Mouse (Mus musculus): ENCODE measurements around the gene Ntrk2.

Gene Ntrk2

GRCm38 (mm10) chr13:58840731-58841359 is 34.5 kb downstream of the Ntrk2 start:
- DNase-seq (ENCODE audit: low spot score in 2 of 2): no peak

DNA sequence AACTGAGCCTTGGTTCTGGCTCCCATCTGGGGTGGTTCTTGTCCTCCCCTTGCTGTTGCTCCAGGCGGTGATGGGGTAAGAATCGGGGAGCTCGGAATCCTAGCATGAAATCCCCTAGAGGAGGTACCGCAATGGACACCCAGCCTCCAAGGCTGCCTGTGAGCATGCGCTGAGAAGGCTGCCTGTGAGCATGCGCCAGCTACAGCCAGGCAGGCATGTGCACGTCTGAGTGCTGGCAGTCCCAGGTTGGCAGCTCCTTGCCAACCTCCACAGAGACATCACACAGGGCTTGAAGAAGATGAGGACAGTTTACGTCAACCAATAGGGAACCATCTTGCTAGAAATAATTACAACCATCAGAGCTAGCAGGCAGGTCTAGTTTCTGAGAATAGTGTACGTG is 37.5 kb downstream of the Ntrk2 start:
- no peak for DNase-seq (ENCODE audit: low spot score in 2 of 2)

GRCm38 (mm10) chr13:58848578-58848977 is 42.2 kb downstream of the Ntrk2 start:
- no peak for DNase-seq (ENCODE audit: low spot score in 2 of 2)

GRCm38 (mm10) chr13:58853685-58854084 is 47.3 kb downstream of the Ntrk2 start:
- DNase-seq (ENCODE audit: low spot score in 2 of 2): no peak

DNA sequence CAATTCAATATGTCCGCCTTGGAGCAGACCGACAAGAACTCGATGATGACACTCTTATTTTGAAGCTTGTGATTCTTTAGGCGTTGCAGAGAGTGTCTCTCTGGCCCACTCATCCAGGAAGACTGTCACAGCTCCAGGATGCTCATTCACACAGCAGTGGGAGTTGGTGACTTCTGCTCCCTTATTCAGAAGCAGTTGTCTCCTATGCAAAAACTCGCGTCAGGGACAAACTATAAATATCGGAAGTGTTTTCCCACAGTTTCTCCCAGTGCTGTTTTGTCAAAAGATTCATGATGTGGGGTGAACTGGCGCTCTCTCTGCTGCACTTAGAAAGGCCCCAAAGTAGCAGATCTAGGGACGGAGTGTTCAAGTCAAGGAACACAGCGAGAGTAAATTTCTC is 59.9 kb downstream of the Ntrk2 start:
- DNase-seq (ENCODE audit: low spot score in 2 of 2): no peak

- DNase-seq (ENCODE audit: low spot score in 2 of 2): no peak
Observed at GRCm38 (mm10) chr13:58866776-58867435, 60.5 kb downstream of the Ntrk2 start.

- no peak for DNase-seq (ENCODE audit: low spot score in 2 of 2)
Observed at GRCm38 (mm10) chr13:58882468-58882867, 76.1 kb downstream of the Ntrk2 start.

DNA sequence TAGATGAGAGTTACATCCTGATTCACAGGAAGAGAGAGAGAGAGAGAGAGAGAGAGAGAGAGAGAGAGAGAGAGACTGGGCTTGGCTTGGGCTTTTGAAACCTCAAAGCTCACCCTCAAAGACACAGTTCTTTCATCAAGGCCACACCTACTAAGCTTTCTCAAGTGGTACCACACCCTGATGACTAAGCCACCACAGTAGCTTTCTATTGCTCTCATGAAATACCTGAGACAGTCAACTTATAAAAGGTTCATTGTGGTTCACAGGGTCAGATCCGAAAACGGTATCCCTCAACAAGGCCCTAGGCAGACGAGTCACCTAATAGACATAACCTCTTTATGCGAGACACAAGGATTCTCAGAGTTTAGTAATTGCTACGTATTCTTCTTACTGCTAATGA is 76.5 kb downstream of the Ntrk2 start:
- DNase-seq (ENCODE audit: low spot score in 2 of 2): no peak

DNA sequence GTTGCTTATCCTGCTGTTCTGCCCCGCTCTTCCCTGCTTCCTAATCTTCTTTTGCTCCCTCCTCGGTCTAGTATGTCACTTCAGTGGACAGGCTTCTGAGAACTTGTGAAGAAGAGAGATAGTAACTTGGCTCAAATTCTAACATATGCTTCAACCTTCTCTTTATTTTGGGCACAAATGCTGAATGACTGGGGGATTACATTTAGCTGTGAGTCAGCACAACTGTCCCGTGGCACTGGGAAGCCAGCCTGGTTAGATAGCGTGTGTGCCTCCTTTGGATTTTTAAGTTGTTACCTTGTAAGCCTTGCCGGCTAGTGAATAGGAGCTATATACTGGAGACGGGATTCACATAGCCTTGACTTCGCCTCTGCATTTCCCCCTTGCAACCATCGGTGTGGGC is 79.7 kb downstream of the Ntrk2 start:
- DNase-seq (ENCODE audit: low spot score in 2 of 2): no peak

DNA sequence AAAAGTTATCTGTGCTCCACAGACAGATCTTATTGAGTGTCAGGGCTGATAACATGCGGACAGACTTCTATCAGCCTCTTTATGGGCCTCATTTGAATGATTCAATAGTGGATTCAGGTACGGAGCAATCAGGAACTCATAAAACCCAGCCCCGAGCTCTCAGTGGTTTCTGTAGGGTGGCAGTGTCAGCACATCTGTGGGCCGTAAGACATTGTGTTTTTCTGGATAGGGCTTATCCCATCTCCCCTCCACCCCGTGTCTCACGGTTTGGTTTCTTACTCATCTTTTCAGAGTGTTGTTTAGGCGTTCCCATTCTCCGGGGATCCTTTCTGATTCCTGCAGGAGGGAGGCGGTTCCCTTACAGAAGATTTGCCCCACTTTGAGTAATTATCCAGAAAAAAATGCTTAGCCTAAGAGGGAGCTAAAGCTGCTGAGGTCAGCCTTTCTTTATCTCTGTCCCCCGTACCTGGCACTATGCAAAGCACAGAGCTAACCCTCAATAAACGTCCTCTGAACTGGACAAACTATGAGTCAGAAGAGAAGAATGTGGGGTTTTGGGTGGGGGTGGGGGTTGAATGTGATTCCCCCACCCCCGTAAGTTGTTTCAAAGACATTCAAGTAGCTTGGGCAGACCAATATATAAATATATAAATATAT is 90.0 kb downstream of the Ntrk2 start:
- no peak for DNase-seq (ENCODE audit: low spot score in 2 of 2)

DNA sequence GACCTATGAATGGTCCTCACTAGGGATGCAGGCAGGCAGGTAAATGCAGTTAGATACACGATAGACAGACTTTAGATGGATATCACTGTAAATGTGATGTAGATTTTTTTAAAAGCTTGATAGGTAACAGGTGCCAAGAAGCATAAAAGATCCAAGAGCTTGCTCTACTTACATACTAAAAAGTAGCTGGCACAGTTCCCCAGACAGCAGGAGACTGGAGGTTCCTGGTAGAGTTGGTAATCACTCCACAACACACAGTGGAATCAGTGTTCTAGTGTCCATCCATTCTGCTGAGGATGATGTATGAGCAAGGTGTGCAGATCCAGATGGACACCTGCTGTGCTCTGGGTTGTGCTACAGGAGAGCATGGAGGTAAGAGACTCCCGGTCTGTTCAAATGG is 93.0 kb downstream of the Ntrk2 start:
- no peak for DNase-seq (ENCODE audit: low spot score in 2 of 2)

DNA sequence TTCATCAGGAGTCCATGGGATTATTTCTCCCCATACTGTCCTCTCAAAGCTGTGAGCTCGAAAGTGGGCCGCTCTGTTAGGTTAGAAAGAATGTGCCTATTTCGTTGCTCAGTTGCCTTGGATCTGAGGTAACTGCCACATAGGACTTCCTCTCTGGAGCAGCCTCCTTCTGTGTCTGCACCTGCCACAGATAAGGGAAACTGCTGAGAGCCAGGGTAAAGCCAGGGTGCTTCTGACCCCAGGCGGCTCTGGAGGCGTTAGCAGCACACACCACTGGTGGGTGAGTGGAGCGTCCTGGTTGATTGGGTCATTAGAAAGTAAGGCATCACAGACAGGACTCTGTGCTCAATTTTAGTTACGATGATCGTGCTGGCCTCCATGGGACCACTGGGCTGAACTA is 95.9 kb downstream of the Ntrk2 start:
- DNase-seq (ENCODE audit: low spot score in 2 of 2): no peak

GRCm38 (mm10) chr13:58904742-58905735 is 98.7 kb downstream of the Ntrk2 start:
- no peak for DNase-seq (ENCODE audit: low spot score in 2 of 2)

DNA sequence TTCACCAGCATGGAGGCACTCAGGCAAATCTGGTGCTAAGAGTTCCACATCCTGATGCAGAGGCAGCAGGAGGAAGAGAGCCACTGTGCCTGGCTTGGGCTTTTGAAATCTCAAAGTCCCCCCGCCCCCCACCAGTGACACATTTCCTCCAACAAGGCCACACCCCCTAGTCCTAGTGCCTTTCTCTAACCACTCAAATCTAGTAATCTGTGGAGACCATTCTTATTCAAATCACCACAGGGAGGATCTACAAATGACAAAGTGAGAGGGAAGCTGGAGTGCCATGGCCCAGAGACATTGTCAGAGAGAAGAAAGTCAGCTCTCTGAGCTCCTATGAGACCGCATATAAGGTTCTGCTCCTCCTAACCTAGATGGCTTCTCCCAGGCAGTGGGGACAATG is 105.6 kb downstream of the Ntrk2 start:
- DNase-seq (ENCODE audit: low spot score in 2 of 2): no peak

DNA sequence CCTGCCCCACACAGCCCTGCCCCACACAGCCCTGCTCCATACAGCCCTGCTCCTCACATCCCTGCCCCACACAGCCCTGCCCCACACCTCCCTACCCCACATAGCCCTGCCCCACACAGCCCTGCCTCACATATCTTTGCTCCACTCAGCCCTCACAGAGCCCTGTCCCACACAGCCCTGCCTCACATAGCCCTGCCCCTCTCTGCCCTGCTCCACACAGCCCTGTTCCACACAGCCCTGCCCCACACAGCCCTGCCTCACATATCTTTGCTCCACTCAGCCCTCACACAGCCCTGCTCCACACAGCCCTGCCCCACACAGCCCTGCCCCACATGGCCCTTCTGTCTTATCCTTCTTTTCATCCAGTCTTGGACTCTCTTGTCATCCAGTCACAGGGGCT is 106.2 kb downstream of the Ntrk2 start:
- DNase-seq (ENCODE audit: low spot score in 2 of 2): no peak

- no peak for DNase-seq (ENCODE audit: low spot score in 2 of 2)
Observed at GRCm38 (mm10) chr13:58914061-58914814, 107.9 kb downstream of the Ntrk2 start.

- DNase-seq (ENCODE audit: low spot score in 2 of 2): no peak
Observed at GRCm38 (mm10) chr13:58916348-58916747, 110.0 kb downstream of the Ntrk2 start.

DNA sequence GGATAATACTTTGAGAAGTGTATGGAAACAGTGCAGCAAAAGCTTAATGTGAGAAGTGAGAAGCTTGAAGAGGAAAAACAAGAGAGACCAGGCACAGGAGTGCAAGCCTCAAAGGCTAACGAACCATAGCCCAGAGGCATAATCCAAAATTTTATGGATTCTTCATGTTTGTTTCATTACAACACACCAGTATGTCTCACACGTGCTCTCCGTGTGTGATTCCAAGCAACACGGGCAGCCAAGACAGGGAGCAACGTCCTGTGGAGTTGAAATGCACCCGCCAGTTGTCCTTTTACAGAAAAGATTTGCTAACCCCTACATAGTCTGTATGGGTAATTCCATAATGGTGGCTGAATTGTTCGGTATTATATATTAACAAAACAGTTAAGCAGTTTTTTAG is 113.9 kb downstream of the Ntrk2 start:
- DNase-seq (ENCODE audit: low spot score in 2 of 2): no peak

- DNase-seq (ENCODE audit: low spot score in 2 of 2): no peak
Observed at GRCm38 (mm10) chr13:58921255-58921654, 114.9 kb downstream of the Ntrk2 start.

GRCm38 (mm10) chr13:58921705-58922104 is 115.3 kb downstream of the Ntrk2 start:
- DNase-seq (ENCODE audit: low spot score in 2 of 2): no peak

- no peak for DNase-seq (ENCODE audit: low spot score in 2 of 2)
Observed at GRCm38 (mm10) chr13:58922174-58922573, 115.8 kb downstream of the Ntrk2 start.

Data from thymus, postnatal 10 days (tissue).